Mouse (Mus musculus) cerebellum, adult (tissue): ENCODE data around the gene Tnpo1.

Source experiments
- ATAC-seq: cut with Nextera tagmentation; 2 replicates; pipeline ENCODE4 v1.9.2; 2017; ENCODE audit warnings: mild to moderate bottlenecking, moderate library complexity, mixed read lengths; ENCODE audit not compliant: insufficient number of reproducible peaks, low FRiP score, low TSS enrichment

Tnpo1 gene

DNA sequence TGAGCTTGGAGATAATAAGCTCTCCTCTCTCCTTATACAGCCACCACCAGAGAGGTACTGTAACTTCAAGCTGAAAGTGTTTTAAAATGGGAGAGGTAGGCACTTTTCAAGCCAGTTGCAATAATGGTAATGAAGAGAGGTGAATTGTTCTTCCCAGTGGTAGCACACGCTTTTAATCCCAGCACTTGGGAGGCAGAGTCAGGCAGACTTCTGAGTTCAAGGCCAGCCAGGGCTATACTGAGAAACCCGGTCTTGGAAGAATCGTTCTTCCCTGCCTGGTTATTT is 716 bp upstream of the Tnpo1 start:
- no peak for ATAC-seq

DNA sequence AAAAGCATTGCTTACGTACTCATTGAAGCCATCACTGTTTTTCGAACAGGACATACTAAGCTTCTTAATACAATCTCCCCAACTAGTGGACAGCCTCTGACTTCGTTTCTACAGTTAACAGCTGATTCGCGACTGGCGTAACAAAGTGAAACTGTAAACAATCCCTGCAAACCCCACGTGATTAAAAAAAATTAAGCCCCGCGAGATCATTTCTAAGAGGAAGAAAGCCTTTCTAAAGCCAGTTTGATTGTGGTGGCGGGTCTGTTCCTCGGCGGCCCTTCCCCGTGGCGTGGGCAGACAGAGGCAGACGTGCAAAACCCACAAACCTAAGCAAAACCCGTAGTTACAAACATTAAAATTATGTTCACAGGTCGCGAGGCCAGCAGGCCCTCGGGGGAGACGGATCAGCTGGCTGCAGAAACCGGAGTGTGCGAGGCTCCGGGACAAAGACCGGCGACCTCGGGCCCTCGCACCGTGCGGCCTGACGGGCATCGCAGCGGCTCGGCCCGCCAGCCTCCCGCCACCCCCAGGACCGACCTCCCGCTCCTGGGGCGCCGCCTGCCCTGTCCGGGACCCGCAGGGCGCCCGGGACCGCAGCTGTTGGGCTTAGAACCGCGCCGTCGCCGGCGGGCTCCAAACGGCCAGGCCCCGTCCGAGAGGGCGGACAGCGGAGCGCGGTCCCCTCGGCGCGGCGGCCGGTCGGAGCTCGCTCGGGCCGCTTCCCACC is 535 bp downstream of the Tnpo1 start:
- ATAC-seq = peak; percentile 56

DNA sequence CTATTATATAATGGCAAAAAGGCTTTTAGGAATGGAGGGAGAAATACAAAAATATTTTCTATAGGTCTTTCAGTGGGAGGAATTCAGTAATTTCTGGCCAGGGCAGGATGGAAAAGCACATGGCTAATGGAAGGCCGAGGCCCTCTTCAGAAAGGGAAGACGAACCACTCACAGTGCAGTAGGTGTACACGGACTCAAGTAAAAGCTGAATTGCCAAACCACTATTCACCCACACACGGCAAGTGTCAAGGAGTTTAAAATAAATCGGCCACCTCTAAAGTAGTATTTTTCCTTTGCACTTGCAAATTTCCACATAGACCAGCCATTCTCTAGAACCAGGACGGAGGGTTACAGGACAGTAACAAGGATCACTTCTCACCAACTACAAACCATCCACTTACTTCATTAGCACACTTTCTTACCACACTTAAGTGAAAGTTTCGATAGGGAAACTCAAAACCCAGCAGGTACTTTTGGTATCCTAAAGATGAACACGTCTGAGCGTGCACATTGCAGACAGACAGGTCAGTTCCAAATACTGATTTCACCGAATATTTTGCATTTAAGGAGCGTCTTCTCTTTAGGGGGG is 1.2 kb downstream of the Tnpo1 start:
- ATAC-seq = no peak

DNA sequence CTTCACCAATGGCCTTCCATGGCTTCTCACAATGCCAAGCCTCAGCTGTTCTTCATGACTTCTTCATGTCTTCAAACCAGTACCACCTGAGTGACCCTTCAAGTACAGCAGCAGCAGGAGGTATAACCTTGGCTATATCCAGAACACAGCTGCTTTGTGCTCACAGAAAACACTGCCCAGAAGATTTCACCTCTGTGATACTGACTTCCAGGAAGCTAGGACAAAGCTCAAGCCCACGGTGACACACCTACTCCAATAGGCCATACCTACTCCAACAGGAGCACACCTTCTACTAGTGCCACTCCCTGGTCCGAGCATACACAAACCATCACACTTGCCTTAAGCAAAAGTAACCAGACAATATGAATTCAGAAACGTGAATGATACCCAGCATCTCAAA is 3.4 kb downstream of the Tnpo1 start:
- no peak for ATAC-seq

DNA sequence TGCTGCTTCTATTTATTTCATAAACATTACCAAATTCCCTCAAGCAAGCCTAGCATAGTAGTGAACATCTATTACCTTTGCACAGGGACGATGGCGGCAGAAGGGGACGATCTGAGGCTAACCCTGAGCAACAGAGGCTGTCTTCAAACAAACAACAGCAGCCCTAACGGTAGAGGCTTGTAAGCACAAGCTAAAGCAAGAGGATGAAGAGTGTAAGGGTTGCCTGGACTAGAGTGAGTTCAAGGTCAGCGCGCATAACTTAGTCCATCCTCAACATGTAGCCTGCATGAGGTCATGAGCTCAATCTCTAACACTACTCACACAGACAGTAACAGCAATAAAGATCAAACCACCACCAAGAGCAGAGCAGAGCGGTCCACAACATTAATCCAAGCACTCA is 4.9 kb downstream of the Tnpo1 start:
- ATAC-seq = no peak

DNA sequence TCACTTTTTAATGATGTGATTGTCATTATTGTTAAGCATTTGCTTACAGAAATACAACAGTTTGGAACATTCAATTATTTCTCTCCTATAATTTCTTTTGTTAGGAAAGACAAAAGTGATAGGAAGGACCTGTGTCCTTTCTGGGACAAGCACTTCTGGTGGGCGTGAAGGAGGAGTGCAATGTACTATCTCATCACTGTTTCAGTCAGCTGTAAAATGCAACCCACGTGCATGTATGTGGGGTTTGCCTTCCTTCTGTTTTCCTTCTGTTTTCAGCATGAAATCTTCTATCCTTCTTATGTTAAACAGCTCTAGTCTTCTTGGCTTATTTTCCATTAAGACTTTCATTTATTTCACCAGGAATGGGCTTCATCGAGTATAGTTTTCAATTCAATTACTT is 5.9 kb downstream of the Tnpo1 start:
- no peak for ATAC-seq

DNA sequence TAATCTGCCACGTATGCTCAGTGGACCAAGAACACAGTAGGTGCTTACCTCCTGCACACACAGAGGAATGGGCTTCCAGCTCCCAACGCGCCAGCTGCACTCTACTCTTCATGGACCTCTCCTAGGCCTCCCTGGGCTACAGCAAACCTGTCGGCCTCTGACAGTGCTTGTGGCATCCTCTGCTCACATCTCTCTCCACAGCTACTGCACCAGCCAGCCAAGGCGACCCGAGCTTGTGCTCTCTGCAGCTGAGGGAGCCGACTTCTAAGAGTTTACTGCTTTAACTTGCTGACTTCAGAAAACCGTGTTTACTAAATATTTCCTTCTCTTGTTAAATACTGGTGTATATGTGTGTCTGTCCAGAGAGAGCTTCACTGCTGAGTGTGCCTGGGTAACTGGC is 6.5 kb downstream of the Tnpo1 start:
- no peak for ATAC-seq

DNA sequence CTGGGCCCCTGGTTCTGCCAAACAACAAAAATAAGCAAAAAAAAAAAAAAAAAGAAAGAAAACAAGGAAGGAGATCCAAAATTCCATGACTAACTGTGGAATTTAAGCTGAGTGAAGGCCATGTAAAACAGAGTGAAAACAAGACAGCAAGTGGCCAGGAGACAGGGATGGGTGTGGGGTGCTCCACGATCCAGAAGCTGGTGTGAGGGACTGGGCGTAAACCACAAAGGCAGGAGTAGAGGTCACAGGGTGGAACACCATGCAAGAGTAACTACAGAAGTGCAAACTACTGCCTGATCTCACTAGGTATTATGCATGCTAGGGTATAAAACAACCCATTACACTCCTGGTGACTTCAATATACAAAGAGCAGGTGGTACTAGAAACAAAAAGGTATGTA is 8.3 kb downstream of the Tnpo1 start:
- no peak for ATAC-seq

DNA sequence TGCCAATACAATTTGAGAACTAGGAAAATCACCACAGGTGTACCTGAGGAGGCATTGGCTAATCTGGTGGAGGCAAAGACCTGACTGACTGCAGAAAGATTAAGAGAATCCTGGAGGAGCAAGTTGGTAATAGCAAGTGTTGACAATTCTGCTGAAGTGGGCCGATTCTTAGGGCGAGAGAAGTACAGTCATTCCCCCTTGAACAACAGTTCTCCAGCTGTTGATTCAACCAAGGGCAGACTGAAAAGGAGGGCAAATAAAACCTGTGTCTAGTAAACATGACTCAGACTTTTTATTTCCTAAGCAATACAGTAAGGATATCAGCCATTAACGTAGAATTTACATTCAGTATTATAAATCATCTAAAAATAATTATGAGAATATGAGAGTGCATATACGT is 10.6 kb downstream of the Tnpo1 start:
- ATAC-seq = no peak

DNA sequence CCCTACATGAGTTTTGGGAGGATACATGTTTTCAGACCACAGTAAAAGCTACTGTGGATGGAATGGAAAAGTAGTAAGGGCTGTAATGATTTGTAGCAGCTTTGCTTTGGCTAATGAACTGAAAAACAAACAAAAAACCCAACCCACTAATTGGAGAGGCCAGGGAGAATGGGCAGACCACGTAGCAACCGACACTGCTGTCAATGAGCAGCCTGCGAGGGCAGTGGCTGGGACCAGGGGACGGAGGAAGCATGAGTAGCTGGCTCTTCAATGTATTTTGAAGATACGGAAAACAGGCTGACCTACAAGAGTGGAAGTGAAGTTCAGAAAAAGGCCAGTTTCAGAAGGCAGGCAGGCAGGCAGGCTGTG is 11.4 kb downstream of the Tnpo1 start:
- ATAC-seq = no peak

DNA sequence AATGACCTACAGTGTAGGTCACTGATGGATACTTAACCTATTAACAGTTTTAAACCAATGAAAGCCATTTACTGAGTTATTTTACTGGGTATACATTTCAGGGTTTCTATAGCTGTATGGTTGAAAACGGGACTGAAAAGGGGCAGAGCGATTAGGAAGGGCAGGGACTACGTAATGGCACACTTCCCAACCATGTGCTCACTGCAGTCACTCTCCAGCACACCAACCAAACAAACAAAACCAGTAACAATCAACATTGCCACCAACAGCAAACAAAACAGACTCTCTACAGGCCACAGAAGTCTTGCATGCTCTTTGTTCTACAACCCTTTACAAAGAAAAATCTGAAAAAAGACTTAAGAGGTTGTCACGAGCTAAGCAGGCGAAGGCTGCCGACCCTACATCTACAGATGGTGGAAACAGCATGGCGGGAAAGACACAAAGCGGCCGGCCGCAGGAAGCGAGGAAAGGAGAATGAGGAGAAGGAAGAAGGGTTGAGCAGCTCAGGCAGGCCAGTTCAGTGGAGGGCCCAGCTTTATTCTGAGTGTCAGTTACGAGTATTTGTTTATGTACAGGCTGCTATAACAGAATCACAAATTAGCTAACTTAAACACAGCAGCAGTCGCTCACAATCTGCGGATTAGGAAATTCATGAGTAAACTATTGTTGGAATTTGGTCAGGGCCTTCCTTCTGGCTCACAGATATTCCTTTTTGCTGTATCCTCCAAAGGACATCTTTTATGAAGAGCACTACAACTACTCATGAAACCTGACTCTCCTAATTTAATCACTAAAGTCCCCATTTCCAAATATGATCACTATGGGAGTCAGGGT is 12.0 kb downstream of the Tnpo1 start:
- no peak for ATAC-seq

DNA sequence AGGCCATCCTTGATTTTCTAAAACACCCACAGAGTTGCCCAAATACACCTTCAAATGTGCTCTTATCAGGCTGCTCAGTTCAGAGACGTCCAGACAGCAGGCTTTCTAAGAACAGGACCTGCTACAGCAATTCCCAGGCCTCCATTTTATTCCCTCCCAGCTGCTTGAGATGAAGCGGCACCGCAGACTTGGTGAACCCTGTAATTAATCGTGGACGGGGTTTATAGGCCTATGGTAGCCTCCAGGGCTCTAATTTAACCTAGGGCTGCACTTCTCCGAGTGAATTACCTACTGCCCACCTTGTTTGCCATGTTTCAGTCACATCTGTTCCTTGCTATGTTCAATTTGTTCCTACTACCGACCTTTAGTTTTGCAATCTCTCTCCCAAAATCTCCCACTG is 13.0 kb downstream of the Tnpo1 start:
- ATAC-seq = no peak

DNA sequence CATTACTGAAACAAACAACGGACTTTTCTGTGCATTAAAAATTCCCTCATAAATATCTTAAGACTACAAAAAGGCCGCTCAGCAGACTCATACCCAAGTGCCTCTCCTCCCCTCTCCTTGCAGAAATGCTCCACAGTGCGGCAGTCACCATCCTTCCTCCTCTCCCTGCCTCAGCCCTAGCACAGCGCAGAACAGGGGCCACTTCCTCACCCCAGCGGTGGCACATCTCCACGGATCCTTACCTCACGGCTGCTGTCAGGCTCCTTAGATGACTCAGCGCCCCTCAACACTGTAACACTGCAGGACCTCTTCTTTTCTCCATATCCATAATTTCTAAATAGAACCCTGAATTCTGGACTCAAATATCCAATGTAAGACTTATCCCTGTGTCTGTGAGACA is 13.6 kb downstream of the Tnpo1 start:
- no peak for ATAC-seq

DNA sequence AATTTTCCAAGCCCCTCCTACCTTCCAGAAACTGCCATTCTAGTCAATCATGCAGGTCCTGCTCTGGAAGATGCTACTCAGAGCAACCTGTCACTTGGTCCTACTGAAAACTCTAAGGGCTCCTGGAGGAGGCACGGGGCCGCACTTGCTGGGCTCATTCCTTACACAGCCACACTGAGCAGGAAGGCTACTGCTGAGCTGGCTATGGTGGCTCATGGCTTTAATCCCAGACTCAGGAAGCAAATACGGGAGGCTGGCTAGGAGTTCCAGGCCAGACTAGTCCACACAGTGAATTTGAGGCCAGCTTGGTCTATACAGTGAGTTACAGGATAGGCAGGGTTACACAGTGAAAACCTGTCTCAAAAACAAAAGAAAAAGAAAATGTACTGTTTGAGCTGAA is 15.4 kb downstream of the Tnpo1 start:
- ATAC-seq = peak; percentile 77

DNA sequence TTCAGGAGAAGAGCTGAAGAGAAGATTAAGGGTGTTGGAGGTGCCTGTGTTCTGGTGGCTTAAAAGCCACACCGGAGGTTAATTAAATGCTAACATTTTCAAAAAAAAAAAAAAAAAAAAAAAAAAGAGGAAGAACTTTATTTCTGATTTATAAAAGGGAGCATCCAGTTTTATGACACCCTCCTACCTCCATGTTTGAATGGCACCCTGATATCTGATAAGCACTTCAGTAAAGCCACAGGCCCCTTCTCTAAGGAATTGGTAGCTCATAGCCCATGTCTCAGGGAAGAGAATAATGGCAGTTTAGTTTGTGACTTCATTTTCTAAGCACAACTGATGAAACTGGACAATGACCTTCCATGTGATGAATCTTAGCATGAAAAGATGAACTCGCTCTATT is 21.6 kb downstream of the Tnpo1 start:
- ATAC-seq = no peak

DNA sequence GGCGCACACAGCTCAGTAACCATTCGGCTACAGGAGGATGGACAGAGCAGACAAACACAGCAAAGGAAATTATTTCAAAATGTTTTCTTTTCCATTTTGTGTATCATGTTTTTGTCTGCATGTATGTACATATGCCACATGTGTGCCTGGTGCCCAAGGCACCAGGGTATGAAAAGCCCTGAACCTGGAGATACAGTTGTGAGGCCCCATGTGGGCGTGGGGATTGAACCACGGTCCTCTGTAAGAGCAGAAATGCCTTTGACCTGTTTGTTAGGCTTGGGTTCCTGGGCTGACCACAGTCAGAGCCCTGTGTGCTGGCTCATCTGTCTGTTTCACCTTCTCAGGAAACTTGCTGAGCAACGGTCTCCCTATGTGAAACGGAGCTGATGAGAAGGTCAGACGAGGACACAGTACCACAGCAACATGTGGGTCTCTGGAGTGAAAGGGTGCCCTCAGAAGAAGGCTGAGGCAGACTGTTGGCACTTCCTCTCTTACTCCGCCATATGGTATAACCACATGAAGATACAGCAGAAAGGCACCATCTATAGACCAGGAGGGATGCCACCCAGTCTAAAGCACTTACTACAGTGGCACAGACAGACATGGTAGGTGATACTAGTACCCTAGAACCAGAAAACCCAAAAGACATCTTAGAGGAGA is 23.7 kb downstream of the Tnpo1 start:
- peak; percentile 75 for ATAC-seq

DNA sequence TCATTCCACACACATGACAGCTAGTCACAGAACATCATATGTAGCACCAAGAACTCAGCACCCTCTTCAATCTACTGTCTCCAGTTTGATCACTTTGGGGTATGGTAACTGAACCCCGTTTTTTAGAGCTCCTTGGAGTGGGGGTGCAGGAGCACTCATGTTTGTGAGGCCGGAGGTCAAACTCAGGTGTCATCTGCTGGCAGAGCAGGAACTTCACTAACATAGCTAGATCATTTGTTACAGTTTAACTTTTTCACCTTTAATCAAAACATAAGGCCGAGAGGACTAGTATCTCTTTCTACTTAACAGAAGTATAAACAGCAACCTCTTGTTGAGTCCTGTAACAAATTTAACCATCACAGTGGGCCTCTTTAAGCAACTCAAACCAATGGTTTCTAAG is 26.6 kb downstream of the Tnpo1 start:
- no peak for ATAC-seq

DNA sequence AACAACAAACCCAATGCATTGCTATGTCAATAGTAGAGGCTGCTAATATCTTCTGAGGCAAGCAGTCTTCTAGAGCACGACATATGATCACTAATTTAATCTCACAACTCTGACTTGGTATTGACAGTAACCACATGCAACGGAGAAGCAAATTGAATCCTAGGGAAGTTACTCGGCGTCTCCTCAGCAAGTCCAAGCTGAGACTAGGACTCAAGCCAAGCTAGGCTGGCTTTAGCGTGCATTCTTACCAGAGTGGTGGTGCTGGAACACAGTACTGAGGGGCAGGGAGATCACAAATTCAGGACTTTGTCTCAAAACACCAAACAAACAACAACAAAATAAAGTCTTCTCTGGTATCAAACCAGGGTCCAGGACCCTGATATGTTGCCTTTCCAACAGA is 28.6 kb downstream of the Tnpo1 start:
- ATAC-seq = no peak

DNA sequence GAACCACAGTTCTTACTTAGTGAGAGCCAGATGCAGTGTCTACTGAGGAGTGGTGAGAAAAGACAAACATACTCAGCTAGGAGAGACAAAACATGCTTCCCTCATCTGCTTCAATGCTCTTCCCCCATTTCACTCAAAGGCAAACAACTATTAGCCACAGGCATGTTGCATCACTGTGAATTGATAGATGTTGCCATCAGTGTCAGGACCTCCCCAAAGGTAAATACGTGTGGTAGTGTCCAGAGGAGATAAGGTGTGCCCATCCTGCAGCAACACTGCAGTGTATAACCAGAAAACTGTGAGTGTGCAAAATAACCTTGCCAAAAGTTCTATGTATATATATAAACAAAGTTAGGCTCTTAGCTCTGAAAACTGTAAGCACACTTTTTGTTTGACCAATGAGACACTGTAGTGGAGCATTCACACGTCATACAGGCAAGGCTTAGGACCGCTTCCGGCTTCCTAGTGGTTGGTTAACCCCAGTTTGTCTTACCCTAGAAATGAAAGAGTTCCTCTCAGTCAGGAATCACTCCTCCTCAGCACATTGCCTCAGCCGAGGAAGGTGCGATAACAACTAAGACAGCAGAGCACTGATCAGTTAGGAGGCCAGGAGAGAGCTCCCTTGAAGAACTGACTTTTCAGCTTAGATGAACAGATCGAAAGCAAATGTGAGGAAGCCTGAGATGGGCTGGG is 29.6 kb downstream of the Tnpo1 start:
- ATAC-seq = no peak

DNA sequence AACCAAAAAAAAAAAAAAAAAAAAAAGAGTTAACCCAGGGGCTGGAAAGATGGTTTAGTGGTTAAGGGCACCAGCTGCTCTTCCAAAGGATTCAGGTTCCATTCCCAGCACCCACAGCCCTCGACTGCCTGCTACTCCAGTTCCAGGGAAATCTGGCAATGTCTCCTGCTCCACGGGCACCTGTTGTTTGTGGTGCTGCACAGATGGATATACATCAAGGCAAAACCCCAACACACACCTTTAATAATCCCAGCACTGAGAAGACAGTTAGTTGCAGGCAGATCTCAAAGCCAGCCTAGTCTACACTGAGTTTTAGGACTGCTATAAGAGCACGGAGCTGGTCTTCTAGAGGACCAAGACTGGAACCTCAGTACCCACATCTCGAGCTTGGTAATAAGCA is 30.2 kb downstream of the Tnpo1 start:
- no peak for ATAC-seq

DNA sequence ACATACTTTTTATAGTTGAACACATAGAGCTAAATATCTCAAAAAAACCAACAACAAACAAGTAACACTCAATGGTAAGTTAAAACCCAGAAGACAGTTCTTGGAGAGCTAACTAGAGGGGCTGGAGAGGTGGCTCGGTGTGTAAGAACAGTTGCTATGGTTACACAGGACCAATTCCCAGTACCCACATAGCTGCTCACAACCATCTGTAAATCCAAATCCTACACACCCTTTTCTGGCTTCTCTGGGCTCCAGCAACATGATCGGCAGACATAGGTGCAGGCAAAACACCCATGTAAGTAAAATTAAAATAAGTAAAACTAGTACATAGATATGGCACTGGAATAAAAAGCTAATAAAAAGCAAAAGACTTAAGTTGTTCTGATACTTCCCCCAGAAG is 31.3 kb downstream of the Tnpo1 start:
- no peak for ATAC-seq
